Mouse (Mus musculus) embryo, embryonic 10.5 days (tissue): Measurements from ENCODE around the gene Cd300lf.
A peak's percentile ranks its signal among the peaks of the same experiment; 100 is the strongest.

Experiments used
- DNase-seq: peaks from one replicate; pipeline ENCODE4 v3.0.0-alpha.2; 2015; ENCODE audit warnings: low spot score

Cd300lf gene

DNA sequence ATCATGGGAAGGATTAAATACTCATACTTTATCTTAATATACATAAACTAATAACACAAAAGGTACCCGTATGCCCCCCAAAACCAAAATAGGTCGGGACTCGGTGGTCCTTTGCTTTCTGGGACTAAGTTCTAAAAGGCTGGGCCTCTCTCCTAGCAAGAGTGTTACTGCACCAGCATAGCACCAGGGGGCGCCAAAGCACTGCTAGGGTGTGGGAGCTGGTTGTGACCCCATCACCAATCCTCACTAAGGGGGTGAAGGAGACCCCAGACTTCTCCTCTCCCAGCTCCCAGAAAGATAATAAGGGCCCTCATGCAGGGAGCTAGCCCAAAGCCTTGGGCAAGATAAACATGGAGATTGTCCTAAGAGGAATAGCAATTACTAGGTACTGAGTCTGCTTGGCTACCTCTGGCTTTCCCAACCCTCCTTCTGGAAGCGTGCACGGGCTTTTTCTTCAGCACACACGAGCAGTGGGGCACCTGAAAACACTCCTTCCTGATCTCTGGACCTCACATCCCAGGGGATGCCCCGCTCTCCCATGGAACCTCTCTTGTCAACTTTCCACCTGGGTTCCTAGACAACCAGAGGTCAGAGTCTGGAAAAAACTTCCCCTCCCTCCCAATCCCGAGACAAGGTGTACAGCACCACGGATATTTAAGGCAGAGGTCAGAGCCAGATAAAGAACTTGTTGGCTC is 27.2 kb upstream of the Cd300lf start:
- peak; percentile 84 for DNase-seq

DNA sequence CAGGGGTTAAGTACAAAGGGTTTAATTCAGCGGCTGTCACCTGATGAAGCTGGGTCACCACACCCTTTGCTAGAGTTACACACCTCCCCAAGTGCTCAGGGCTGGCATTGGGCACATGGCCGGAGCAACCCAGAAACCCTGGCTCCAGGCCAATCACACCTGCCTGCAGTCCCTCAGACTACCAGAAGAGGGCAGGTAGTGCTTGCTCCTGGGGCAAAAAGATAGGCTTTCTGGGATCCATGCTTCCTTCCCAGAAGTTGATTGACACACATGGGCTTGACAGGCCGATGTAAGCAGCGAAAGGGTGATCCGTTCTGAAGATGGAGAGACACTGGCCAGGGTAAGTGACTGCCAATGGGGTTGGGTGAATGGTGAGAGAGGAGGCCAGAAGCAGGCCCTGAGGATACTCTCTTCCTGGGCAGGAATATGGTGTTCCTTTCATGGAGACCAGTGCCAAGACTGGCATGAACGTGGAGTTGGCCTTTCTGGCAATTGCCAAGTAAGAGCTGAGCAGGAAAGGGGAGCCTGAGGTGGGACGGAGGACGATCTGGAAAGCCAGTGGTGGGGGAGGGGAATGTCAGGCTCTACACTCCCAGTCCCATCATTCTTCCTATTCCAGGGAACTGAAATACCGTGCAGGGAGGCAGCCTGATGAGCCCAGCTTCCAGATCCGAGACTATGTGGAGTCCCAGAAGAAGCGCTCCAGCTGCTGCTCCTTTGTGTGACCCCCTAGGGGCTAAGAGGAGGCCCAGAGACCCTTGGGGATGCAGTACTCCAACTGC is 26.4 kb upstream of the Cd300lf start:
- DNase-seq: peak; percentile 71

GRCm38 (mm10) chr11:115157933-115158719 is 24.3 kb upstream of the Cd300lf start:
- DNase-seq: no peak

DNA sequence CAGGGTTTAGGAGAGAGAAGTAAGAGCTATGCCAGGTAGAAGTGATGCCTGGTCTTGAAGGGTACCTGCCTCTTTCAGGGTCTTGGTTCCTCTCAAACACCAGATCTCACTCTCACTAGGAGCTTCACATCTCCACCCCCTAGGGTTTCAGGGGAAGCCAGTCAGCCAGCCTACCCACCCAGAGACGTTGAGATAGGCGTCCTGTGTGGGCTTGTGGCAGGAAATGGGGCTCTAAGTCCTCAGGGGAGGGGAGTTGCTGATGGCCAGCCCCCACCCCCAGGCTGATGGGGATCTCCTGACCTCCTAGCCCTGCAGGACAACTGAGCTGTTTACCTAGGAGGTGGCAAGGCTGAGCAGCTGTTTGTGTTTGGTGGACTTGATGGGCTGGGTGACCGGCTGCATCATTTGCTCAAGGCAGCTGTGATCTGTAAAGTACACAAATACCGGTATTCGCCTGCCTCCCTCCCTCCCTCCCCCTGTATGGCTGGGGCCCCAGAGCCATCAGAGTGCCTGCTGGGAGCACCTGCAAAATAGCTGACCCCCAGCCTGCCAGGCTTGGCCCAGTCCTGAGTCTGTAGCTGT is 21.4 kb upstream of the Cd300lf start:
- no peak for DNase-seq

GRCm38 (mm10) chr11:115153699-115154292 is 20.0 kb upstream of the Cd300lf start:
- DNase-seq: peak; percentile 82

- DNase-seq: no peak
Measured at GRCm38 (mm10) chr11:115153088-115153487, 19.3 kb upstream of the Cd300lf start.

- DNase-seq: peak; percentile 95
Measured at GRCm38 (mm10) chr11:115151755-115152429, 18.1 kb upstream of the Cd300lf start.

GRCm38 (mm10) chr11:115150741-115151254 is 17.0 kb upstream of the Cd300lf start:
- no peak for DNase-seq

DNA sequence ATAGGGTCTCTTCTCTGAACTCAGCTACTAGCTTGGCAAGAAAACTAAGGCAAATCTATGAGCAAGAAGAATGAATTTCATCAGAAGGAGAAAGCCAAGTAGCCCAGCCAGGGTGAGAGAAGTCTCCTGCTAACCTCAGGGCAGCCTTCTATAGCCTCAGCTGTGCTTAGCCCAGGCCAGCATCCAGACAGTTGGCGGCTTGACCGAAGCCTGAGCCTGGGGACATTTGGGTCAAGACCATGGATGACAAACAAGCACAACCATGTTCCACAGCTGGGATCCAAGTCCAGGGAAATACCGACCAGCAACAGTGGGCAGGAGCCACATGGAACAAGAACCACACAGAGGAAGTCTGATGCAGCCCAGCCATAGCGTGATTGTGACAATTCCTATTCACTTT is 14.0 kb upstream of the Cd300lf start:
- DNase-seq: no peak

GRCm38 (mm10) chr11:115141970-115142369 is 8.2 kb upstream of the Cd300lf start:
- DNase-seq: no peak

- no peak for DNase-seq
Measured at GRCm38 (mm10) chr11:115138597-115139262, 4.9 kb upstream of the Cd300lf start.

DNA sequence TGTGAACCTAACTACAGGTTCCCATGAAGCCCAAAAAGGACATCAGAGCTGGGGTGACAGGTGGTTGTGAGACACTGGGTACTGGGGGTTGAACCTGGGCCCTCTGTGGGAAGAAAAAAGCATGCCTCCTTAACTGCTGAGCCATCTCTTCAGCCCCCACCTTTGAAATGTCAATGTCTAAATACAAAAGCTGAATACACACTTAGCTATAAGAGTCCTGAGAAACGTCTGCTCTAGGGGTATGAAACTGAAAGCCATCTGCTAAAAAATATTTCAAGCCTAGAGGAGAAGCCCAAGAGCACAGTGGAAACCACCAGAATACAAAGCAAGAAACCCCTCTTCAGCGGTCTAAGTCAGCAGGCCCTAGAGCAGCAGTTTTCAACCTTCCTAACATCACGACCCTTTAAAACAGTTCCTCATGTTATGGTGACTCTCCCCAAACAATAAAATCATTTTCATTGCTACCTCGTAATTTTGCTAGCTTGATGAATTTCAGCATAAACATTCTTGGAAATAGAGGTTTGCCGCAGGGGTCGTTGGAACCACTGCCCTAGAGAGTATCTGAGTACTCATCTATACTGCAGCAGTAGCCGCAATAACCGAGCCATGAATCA is 1.9 kb downstream of the Cd300lf start:
- no peak for DNase-seq

DNA sequence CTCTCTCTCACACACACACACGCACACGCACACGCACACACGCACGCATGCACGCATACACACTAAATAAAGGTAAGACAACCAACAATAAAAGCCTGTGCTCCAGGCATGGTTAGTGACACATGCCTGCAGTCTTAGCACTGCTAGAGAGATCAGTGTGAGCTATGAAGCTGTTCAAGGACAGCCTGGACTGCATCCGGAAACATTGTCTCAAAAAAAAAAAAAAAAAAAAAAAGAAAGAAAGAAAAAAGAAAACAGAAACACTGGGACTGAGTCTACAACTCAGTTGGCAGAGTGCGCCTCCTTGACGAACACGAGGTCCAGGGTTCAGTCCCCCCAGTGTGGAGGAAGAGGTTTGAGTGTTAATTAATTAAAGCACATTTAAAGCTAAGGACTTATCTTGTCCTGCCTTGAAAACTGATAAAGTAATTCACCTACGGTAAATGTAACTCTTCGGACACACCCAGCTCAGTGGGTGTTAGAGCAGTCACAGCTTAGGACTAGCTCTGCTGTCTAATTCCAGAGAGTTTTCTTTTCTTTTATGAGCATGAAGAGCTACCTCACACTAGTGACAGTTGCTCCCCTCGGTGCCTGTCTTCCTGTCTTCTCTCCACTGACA is 4.2 kb downstream of the Cd300lf start:
- DNase-seq: no peak

GRCm38 (mm10) chr11:115128483-115128882 is 5.3 kb downstream of the Cd300lf start:
- DNase-seq: no peak

GRCm38 (mm10) chr11:115119409-115119808 is 14.4 kb downstream of the Cd300lf start:
- no peak for DNase-seq

- DNase-seq: peak; percentile 15
Measured at GRCm38 (mm10) chr11:115112196-115112595, 21.6 kb downstream of the Cd300lf start.

DNA sequence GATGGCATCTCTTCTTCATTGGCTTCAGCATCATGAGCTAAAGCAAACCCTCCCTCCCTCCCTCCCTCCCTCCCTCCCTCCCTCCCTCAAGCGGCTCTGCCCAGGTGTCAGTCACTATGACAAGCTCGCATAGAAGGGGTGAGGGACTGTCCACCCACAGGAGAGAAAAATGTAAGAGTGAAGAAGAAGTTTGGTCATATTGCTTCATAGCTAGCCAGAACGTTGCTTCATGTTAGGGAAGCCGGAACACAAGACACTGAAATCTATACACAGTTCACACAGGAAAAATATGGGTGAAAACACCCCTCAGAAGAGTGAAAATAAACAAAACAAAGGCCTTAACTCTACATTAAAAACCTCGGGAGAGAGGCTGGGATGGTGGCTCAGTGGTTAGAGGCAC is 23.5 kb downstream of the Cd300lf start:
- no peak for DNase-seq

DNA sequence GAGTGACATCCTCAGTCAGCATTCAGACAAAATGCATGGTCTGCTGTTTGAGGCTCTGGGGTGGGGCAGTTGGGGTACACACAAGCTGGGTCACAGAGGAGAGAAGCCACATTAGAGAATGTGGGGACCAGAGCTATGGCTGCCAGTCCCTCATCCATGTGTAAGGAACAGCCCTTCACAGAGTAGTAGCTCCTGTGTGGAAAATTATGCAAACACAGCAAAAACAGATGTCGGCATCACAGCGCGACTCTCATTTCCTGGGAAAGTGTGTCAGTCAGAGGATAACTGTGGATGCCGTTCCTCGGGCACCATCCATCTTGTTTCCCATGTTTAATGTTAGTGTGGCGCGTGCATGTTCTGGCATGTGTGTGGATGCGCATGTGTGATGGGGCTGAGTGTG is 25.6 kb downstream of the Cd300lf start:
- no peak for DNase-seq

DNA sequence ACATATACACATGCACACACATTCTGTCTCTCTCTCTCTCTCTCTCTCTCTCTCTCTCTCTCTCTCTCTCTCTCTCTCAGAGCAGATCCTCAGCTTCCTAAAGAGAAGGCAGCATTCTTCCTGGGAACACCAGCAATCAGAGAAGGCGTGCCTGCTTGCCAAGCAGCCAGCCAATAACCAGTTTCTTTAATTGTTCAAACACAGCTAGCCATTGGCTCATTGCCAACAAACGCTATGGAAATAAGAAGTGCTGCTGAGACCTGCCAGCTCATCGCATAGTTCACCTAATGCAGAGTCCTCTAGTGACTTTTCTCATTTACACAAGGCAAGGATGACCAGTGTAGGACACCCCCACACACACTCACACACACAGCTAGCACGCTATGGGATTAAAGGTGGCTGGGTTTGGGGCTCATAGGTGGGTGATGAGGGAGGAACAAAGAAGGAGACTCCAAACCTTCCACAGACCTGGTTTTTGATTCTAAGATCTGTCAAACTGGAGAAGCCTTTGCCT is 26.3 kb downstream of the Cd300lf start:
- DNase-seq: no peak
